Mouse (Mus musculus) small intestine, adult 2 months (tissue): Measurements from ENCODE around the gene Prdm8. TPM values are rescaled to one million over a fixed set of nuclear protein-coding genes. Genes with fewer than 3 reads are reported as not detected.

Source experiments
- H3K27ac ChIP-seq: fragments of 200-500 bp; 2 replicates; pipeline ENCODE4 v1.5.1; 2012; ENCODE audit warnings: low read depth, low read length, control low read depth, inconsistent platforms; ENCODE audit not compliant: insufficient read depth
- H3K27me3 ChIP-seq: fragments of 200-500 bp; 2 replicates; pipeline ENCODE4 v1.6.1; 2012; ENCODE audit warnings: mild to moderate bottlenecking, moderate library complexity, low read length, inconsistent platforms; ENCODE audit not compliant: control insufficient read depth, insufficient read depth
- H3K36me3 ChIP-seq: fragments of 200-500 bp; 2 replicates; pipeline ENCODE4 v1.6.1; 2012; ENCODE audit warnings: mild to moderate bottlenecking, low read length, control low read depth, inconsistent platforms; ENCODE audit not compliant: control insufficient read depth, insufficient read depth
- H3K4me1 ChIP-seq: fragments of 200-500 bp; 2 replicates; pipeline ENCODE4 v1.6.1; 2012; ENCODE audit warnings: low read length, inconsistent platforms, mixed read lengths; ENCODE audit not compliant: control insufficient read depth, insufficient read depth, insufficient read length
- H3K4me3 ChIP-seq: fragments of 200-500 bp; 2 replicates; pipeline ENCODE4 v1.5.1; 2012; ENCODE audit warnings: low read depth, mild to moderate bottlenecking, control low read depth, inconsistent platforms, low read length, moderate library complexity
- CTCF ChIP-seq: fragments of 200-500 bp; IDR thresholded peaks from 2 replicates; pipeline ENCODE4 v1.5.1; 2012; ENCODE audit warnings: low read depth, mild to moderate bottlenecking, control low read depth, inconsistent platforms, low read length, moderate library complexity, mixed read lengths; ENCODE audit not compliant: insufficient replicate concordance, insufficient read length; ENCODE audit errors: extremely low read depth
- POLR2A ChIP-seq: fragments of 200-500 bp; IDR thresholded peaks from 2 replicates; pipeline ENCODE4 v1.6.1; 2012; ENCODE audit warnings: low read depth, mild to moderate bottlenecking, control low read depth, inconsistent platforms, low read length, moderate library complexity
- WGBS: fragments of 180-500 bp; shearing (Covaris S2); methylation state at CpG from one replicate; pipeline ENCODE4 v1.1.7; 2018; 5-methylcytosine and 5-hydroxymethylcytosine counted together
- polyA plus RNA-seq: library from polyadenylated mRNA; depleted of rRNA; stranded (reverse); fragments of >200 nt; gene quantifications from 2 replicates; pipeline ENCODE4 v1.2.3, GENCODE M21; 2012

Gene Prdm8
- polyA plus RNA-seq, 1 experiment, result 0.05 TPM

- Histone ChIP-seq H3K27me3 (no peaks in the 10 kb centered on the region), H3K4me3 (no peak overlapping the region), H3K4me1 (no peaks in the 10 kb centered on the region), H3K27ac (no peak overlapping the region), H3K36me3 (no peaks in the 10 kb centered on the region)
- WGBS, result 15% methylated on average over 7 of the region's 7 CpGs
- TF ChIP-seq POLR2A (no peak), CTCF (no peak)
Measured at GRCm38 (mm10) chr5:98198412-98199218, 31.6 kb downstream of the Prdm8 start.

GRCm38 (mm10) chr5:98199219-98199552 is 32.2 kb downstream of the Prdm8 start:
- no peaks in the 10 kb centered on the region for H3K4me1 ChIP-seq
- TF ChIP-seq CTCF, result no peak
- TF ChIP-seq POLR2A, result no peak
- no peaks in the 10 kb centered on the region for H3K27me3 ChIP-seq
- no peaks in the 10 kb centered on the region for H3K36me3 ChIP-seq
- no peak overlapping the region for H3K4me3 ChIP-seq
- 16% methylated on average over 7 of the region's 7 CpGs for WGBS
- H3K27ac ChIP-seq, result no peak overlapping the region

GRCm38 (mm10) chr5:98201606-98202005 is 34.6 kb downstream of the Prdm8 start:
- no peaks in the 10 kb centered on the region for H3K4me1 ChIP-seq
- H3K4me3 ChIP-seq, result no peak overlapping the region
- no peaks in the 10 kb centered on the region for H3K27me3 ChIP-seq
- no peaks in the 10 kb centered on the region for H3K36me3 ChIP-seq
- 61% methylated on average over 3 of the region's 3 CpGs for WGBS
- H3K27ac ChIP-seq, result no peak overlapping the region
- TF ChIP-seq CTCF (no peak), POLR2A (no peak)

- H3K27me3 ChIP-seq, result no peaks in the 10 kb centered on the region
- no peak overlapping the region for H3K4me3 ChIP-seq
- no peaks in the 10 kb centered on the region for H3K36me3 ChIP-seq
- H3K27ac ChIP-seq, result no peak overlapping the region
- no peak for TF ChIP-seq POLR2A
- no peak for TF ChIP-seq CTCF
- no peaks in the 10 kb centered on the region for H3K4me1 ChIP-seq
- WGBS, result 23% methylated on average over 4 of the region's 4 CpGs
Measured at GRCm38 (mm10) chr5:98202996-98203395, 36.0 kb downstream of the Prdm8 start.

- Histone ChIP-seq H3K4me1 (no peaks in the 10 kb centered on the region), H3K4me3 (no peak overlapping the region), H3K27ac (no peak overlapping the region), H3K36me3 (no peaks in the 10 kb centered on the region), H3K27me3 (no peaks in the 10 kb centered on the region)
- TF ChIP-seq CTCF (no peak), POLR2A (no peak)
- 66% methylated on average over 4 of the region's 4 CpGs for WGBS
Measured at GRCm38 (mm10) chr5:98212501-98212900, 45.5 kb downstream of the Prdm8 start.

- H3K36me3 ChIP-seq, result no peaks in the 10 kb centered on the region
- no peak overlapping the region for H3K4me3 ChIP-seq
- no peak overlapping the region for H3K27ac ChIP-seq
- no peaks in the 10 kb centered on the region for H3K4me1 ChIP-seq
- TF ChIP-seq POLR2A (no peak), CTCF (no peak)
- no peaks in the 10 kb centered on the region for H3K27me3 ChIP-seq
- WGBS, result 66% methylated on average over 4 of the region's 4 CpGs
Measured at GRCm38 (mm10) chr5:98221956-98222355, 55.0 kb downstream of the Prdm8 start.

GRCm38 (mm10) chr5:98226710-98227109 is 59.7 kb downstream of the Prdm8 start:
- WGBS, result 87% methylated on average over 2 of the region's 2 CpGs

More at GRCm38 (mm10) chr5:98226710-98227109, 59.7 kb downstream of the Prdm8 start:
- H3K4me3 ChIP-seq, result no peak overlapping the region
- no peaks in the 10 kb centered on the region for H3K36me3 ChIP-seq
- H3K4me1 ChIP-seq, result no peaks in the 10 kb centered on the region
- H3K27ac ChIP-seq, result no peak overlapping the region
- no peak for TF ChIP-seq CTCF
- TF ChIP-seq POLR2A, result no peak
- H3K27me3 ChIP-seq, result no peaks in the 10 kb centered on the region
